Mouse (Mus musculus) gastrocnemius, postnatal 4 days (tissue): ENCODE measurements around the gene Abcg2. TPM values are rescaled to one million over a fixed set of nuclear protein-coding genes. Genes with fewer than 3 reads are reported as not detected.

Experiments
- total RNA-seq, 2 experiments: library from RNA; stranded (reverse); gene quantifications; 2 replicates each; pipeline ENCODE4 v1.2.3; 2021

Abcg2 gene
- total RNA-seq, 2 experiments from 2014 or later, result 28.8 to 31.4 TPM

Other genes starting within 250 kb of the Abcg2 start
- not detected for gene Vmn1r30, start 141.1 kb upstream of the Abcg2 start, total RNA-seq
- gene Vmn1r31, start 109.2 kb upstream of the Abcg2 start, total RNA-seq, result not detected
- gene Herc3, start 246.9 kb downstream of the Abcg2 start, total RNA-seq, result 10 to 100 TPM; 86.1 to 87.8 TPM